Mouse (Mus musculus): ENCODE data around the gene Disc1. TPM values are rescaled to one million over a fixed set of nuclear protein-coding genes. Genes with fewer than 3 reads are reported as not detected.

The Disc1 gene
- 0.96 and 1.0 TPM in 2 replicates for polyA plus RNA-seq (2014; fragmentation: Nextera tagmentation; extraction: Ambion mirVana)

DNA sequence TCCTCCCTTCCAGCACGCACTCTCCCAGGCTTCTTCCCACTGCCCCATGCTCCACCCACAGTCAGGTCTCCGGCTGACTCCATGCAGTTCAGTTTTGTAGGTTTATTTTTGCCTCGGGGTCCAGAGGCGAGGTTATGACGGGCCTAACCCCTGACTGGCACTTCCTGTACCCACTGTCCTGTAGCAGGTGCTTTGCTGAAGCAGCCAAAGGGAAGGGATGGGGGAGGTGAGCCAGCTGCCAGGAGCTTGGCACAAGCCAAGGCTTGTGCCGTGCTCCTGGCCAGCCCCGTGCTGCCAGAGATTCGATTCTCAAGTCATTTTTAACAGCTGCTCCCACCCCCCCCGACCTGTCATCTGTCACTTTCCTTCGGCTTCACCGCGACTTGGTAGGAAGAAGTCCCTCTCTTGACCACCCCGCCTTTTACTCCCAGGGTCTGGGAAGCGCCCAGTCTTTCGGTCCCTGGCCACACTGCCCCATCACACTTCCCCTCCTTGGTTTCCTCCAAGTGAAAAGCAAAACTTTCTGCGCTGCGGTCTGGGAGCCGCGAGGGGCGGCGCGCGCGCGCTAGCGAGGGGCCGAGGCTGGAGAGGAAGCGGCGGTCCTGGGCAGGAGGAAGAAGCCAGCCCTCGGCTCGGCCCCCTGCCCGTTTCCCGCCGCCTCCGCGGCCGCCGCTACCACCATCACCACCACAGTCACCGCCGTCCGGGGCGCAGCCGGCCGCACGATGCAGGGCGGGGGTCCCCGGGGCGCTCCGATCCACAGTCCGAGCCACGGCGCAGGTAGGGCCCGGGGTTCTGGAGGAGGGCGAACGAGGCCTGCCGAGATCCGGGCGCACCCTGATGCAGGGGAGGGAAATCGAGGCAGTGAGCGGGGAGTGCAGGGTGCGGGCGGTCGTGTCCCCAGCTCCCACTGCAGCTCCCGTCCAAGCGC, at the start of gene Disc1:
Gene Disc1, plus strand, starts transcription at position 691 of the 931 bp plus-strand sequence.
- Histone ChIP-seq H3K4me2 (ENCODE audit: low read depth, severe bottlenecking) (peak within 1 kb of the TSS; percentile 92), H3K9me3 (ENCODE audit: control insufficient read depth, low read length) (no peaks in the 10 kb centered on the region), H3K4me3 (ENCODE audit: low read depth, low read length) (peak within 1 kb of the TSS; percentile 58), H3K27me3 (ENCODE audit: control insufficient read depth, insufficient read depth, low read length) (peaks cover 31% of the 10 kb centered on the region), H3K9ac (ENCODE audit: low read length) (peak within 1 kb of the TSS; percentile 65), H3K36me3 (ENCODE audit: control insufficient read depth, insufficient read depth, low read length) (no peaks in the 10 kb centered on the region), H3K27ac (replicated peaks; ENCODE audit: low read depth, low read length) (no peak within 1 kb of the TSS), H3K4me1 (ENCODE audit: control insufficient read depth, insufficient read depth, low read length) (peaks cover 3% of the 10 kb centered on the region; the same call in 1 of the 2 replicates)
- DNase-seq (ENCODE audit: low spot score): peak; percentile 63
- ATAC-seq (ENCODE audit: insufficient number of reproducible peaks, low FRiP score, low TSS enrichment, low read depth): peak; percentile 65; the same call in 1 of the 2 replicates
- 2% methylated on average over 63 of the region's 65 CpGs for WGBS

DNA sequence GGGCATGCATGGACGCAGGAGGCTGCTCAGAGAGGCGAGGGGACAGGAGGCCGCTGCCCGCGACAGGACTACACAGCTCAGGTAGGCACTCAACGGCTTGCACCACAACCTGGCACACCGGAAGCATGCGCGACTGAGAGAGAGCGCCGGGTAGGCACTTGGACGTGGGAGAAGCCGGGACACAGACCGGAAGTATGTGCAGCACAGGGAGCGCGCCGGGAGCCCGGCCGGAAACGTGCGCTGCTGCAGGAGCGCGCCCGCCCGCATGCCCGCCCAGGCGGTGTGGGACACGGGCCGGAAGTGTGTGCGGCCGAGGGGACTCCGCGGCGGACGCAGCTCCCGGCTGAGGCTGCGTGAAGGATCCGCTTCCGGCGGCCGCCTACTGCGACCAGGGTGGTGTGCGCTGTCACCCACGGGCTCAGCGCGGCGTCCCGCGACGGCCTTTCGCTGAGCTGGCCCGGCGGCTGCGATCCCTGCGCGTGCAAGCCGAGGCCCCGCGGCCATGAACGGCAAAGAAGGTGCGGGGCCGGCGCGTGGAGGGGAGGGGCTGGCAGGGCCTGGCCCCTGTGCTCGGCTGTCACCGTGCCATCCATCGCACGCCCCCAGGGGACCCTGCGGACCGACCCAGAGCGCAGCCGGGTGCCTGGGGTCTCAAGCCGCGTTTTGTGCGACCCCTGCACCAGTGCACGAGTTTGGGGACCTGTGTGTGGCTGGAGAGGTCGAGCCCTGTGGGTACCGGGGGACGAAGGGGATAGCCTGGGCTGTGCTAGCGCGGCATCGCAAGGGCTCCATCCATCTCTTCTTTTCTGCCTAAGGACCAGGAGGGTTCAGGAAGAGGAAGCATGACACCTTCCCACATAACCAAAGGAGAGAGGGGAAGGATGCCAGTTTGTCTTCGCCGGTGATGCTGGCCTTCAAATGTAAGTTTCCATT, 41.0 kb upstream of the Disc1 start, which contains the start of gene Tsnax:
Gene Tsnax, plus strand, starts transcription at position 303 of the 933 bp plus-strand sequence.
- Histone ChIP-seq H3K27me3 (ENCODE audit: control insufficient read depth, insufficient read depth, low read length) (no peaks in the 10 kb centered on the region), H3K36me3 (ENCODE audit: control insufficient read depth, insufficient read depth, low read length) (peaks cover 10% of the 10 kb centered on the region), H3K27ac (replicated peaks; ENCODE audit: low read depth, low read length) (peak within 1 kb of the TSS; percentile 68), H3K4me2 (ENCODE audit: low read depth, severe bottlenecking) (peak within 1 kb of the TSS; percentile 86), H3K4me1 (ENCODE audit: control insufficient read depth, insufficient read depth, low read length) (no peaks in the 10 kb centered on the region), H3K9ac (ENCODE audit: low read length) (peak within 1 kb of the TSS; percentile 94), H3K9me3 (ENCODE audit: control insufficient read depth, low read length) (no peaks in the 10 kb centered on the region), H3K4me3 (ENCODE audit: low read depth, low read length) (peak within 1 kb of the TSS; percentile 99)
- peak; percentile 95 for DNase-seq (ENCODE audit: low spot score)
- 3% methylated on average over 84 of the region's 84 CpGs for WGBS
- peak; percentile 96 for ATAC-seq (ENCODE audit: insufficient number of reproducible peaks, low FRiP score, low TSS enrichment, low read depth)

- DNase-seq (ENCODE audit: low spot score) (no peak), ATAC-seq (ENCODE audit: insufficient number of reproducible peaks, low FRiP score, low TSS enrichment, low read depth) (no peak)
- Histone ChIP-seq H3K4me2 (ENCODE audit: low read depth, severe bottlenecking) (no peak overlapping the region), H3K27ac (replicated peaks; ENCODE audit: low read depth, low read length) (no peak overlapping the region), H3K9me3 (ENCODE audit: control insufficient read depth, low read length) (no peaks in the 10 kb centered on the region), H3K4me1 (ENCODE audit: control insufficient read depth, insufficient read depth, low read length) (no peaks in the 10 kb centered on the region), H3K9ac (ENCODE audit: low read length) (no peak overlapping the region), H3K27me3 (ENCODE audit: control insufficient read depth, insufficient read depth, low read length) (no peaks in the 10 kb centered on the region), H3K36me3 (ENCODE audit: control insufficient read depth, insufficient read depth, low read length) (peaks cover 13% of the 10 kb centered on the region), H3K4me3 (ENCODE audit: low read depth, low read length) (no peak overlapping the region)
- WGBS: 91% methylated on average over 8 of the region's 8 CpGs
Observed at GRCm38 (mm10) chr8:125024085-125024484, 29.9 kb upstream of the Disc1 start.

- 97% methylated on average over 3 of the region's 3 CpGs for WGBS
- H3K4me3 ChIP-seq (ENCODE audit: low read depth, low read length): no peak overlapping the region
- H3K36me3 ChIP-seq (ENCODE audit: control insufficient read depth, insufficient read depth, low read length): peaks cover 19% of the 10 kb centered on the region
- H3K27ac ChIP-seq (replicated peaks; ENCODE audit: low read depth, low read length): no peak overlapping the region
- H3K4me1 ChIP-seq (ENCODE audit: control insufficient read depth, insufficient read depth, low read length): no peaks in the 10 kb centered on the region
- DNase-seq (ENCODE audit: low spot score) (no peak), ATAC-seq (ENCODE audit: insufficient number of reproducible peaks, low FRiP score, low TSS enrichment, low read depth) (no peak)
- H3K27me3 ChIP-seq (ENCODE audit: control insufficient read depth, insufficient read depth, low read length): no peaks in the 10 kb centered on the region
- H3K4me2 ChIP-seq (ENCODE audit: low read depth, severe bottlenecking): no peak overlapping the region
- no peak overlapping the region for H3K9ac ChIP-seq (ENCODE audit: low read length)
- no peaks in the 10 kb centered on the region for H3K9me3 ChIP-seq (ENCODE audit: control insufficient read depth, low read length)
Observed at GRCm38 (mm10) chr8:125027211-125027610, 26.8 kb upstream of the Disc1 start.

DNA sequence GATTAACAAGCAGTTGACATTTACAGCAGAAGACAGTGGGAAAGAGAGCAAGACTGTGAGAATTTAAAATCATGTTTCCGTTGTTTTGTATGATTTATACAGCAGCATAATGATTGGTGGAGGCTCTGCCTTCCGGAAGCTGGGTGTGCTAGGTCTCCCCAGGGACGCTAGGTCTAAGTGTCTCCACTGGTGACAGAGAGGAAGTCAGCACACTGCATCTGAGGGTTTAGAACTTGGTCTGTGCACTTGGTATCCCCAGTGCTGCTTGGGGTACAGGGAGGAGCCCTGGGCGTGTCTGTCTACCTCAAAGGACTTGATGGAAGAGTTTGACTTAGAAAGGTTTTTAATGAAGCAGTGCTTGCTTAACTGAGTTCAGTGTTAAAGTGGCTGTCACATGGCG, 25.2 kb upstream of the Disc1 start:
- Histone ChIP-seq H3K9ac (ENCODE audit: low read length) (no peak overlapping the region), H3K4me3 (ENCODE audit: low read depth, low read length) (no peak overlapping the region), H3K36me3 (ENCODE audit: control insufficient read depth, insufficient read depth, low read length) (peaks cover 19% of the 10 kb centered on the region), H3K4me2 (ENCODE audit: low read depth, severe bottlenecking) (no peak overlapping the region), H3K27me3 (ENCODE audit: control insufficient read depth, insufficient read depth, low read length) (no peaks in the 10 kb centered on the region), H3K4me1 (ENCODE audit: control insufficient read depth, insufficient read depth, low read length) (no peaks in the 10 kb centered on the region), H3K9me3 (ENCODE audit: control insufficient read depth, low read length) (no peaks in the 10 kb centered on the region), H3K27ac (replicated peaks; ENCODE audit: low read depth, low read length) (no peak overlapping the region)
- DNase-seq (ENCODE audit: low spot score): no peak
- WGBS: 92% methylated on average over 5 of the region's 5 CpGs
- ATAC-seq (ENCODE audit: insufficient number of reproducible peaks, low FRiP score, low TSS enrichment, low read depth): no peak

GRCm38 (mm10) chr8:125031276-125031675, 22.7 kb upstream of the Disc1 start:
- Histone ChIP-seq H3K9me3 (ENCODE audit: control insufficient read depth, low read length) (no peaks in the 10 kb centered on the region), H3K4me1 (ENCODE audit: control insufficient read depth, insufficient read depth, low read length) (no peaks in the 10 kb centered on the region), H3K27me3 (ENCODE audit: control insufficient read depth, insufficient read depth, low read length) (no peaks in the 10 kb centered on the region), H3K27ac (replicated peaks; ENCODE audit: low read depth, low read length) (no peak overlapping the region), H3K4me2 (ENCODE audit: low read depth, severe bottlenecking) (no peak overlapping the region), H3K36me3 (ENCODE audit: control insufficient read depth, insufficient read depth, low read length) (peaks cover 15% of the 10 kb centered on the region), H3K9ac (ENCODE audit: low read length) (no peak overlapping the region), H3K4me3 (ENCODE audit: low read depth, low read length) (no peak overlapping the region)
- no peak for ATAC-seq (ENCODE audit: insufficient number of reproducible peaks, low FRiP score, low TSS enrichment, low read depth)
- DNase-seq (ENCODE audit: low spot score): no peak
- WGBS: 77% methylated on average over 5 of the region's 5 CpGs

DNA sequence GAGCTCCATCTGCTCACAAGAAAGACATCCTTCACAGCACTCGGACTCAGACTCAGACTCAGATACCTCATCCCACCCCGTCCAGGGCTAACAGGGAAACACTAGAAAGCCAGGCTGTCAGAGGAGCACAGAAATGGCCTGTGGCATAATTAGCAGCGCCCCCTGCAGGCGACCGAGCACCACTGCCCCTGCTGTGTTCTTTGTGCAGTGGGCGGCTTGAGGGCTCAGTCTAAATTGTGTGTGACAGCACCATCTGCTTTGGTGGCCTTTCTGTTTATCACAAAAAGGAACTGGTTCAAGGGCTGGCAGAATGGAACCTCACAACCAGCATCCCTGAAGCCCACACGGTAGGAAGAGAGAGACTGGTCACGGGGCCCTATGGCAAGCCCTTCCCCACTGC, 19.3 kb upstream of the Disc1 start:
- Histone ChIP-seq H3K27ac (replicated peaks; ENCODE audit: low read depth, low read length) (no peak overlapping the region), H3K27me3 (ENCODE audit: control insufficient read depth, insufficient read depth, low read length) (no peaks in the 10 kb centered on the region), H3K9me3 (ENCODE audit: control insufficient read depth, low read length) (no peaks in the 10 kb centered on the region), H3K36me3 (ENCODE audit: control insufficient read depth, insufficient read depth, low read length) (peaks cover 10% of the 10 kb centered on the region), H3K9ac (ENCODE audit: low read length) (no peak overlapping the region), H3K4me3 (ENCODE audit: low read depth, low read length) (no peak overlapping the region), H3K4me1 (ENCODE audit: control insufficient read depth, insufficient read depth, low read length) (0 out of 2 replicates have a peak, but pooled peaks cover 2% of the 10 kb centered on the region), H3K4me2 (ENCODE audit: low read depth, severe bottlenecking) (no peak overlapping the region)
- WGBS: 53% methylated on average over 8 of the region's 8 CpGs
- no peak for ATAC-seq (ENCODE audit: insufficient number of reproducible peaks, low FRiP score, low TSS enrichment, low read depth)
- peak; percentile 73 for DNase-seq (ENCODE audit: low spot score)

DNA sequence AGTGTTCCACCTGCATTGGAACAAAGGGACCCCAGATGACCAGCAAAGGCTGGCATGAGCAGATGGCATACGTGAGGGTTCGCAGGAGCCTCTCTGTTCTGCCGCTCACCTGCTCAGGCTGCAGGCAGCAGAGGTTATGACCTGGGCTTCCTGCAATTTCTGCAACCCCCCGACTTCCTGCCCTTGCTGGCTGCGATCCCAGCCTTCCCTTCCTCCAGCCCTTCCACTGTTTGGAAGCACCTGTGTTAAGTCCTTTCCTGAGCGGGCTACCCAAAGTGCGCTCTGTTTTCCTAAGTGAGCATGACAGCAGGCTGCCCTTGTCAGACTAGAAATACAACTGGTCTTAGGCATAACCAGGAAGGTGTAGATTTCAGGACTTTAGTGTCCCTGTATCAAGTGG, 16.9 kb upstream of the Disc1 start:
- no peak overlapping the region for H3K4me3 ChIP-seq (ENCODE audit: low read depth, low read length)
- H3K27me3 ChIP-seq (ENCODE audit: control insufficient read depth, insufficient read depth, low read length): no peaks in the 10 kb centered on the region
- no peak overlapping the region for H3K9ac ChIP-seq (ENCODE audit: low read length)
- peaks cover 5% of the 10 kb centered on the region; the same call in 1 of the 2 replicates for H3K4me1 ChIP-seq (ENCODE audit: control insufficient read depth, insufficient read depth, low read length)
- no peak overlapping the region for H3K4me2 ChIP-seq (ENCODE audit: low read depth, severe bottlenecking)
- no peaks in the 10 kb centered on the region for H3K9me3 ChIP-seq (ENCODE audit: control insufficient read depth, low read length)
- 0 out of 2 replicates have a peak overlapping the region, but pooled peaks have one; percentile 18 for H3K27ac ChIP-seq (replicated peaks; ENCODE audit: low read depth, low read length)
- ATAC-seq (ENCODE audit: insufficient number of reproducible peaks, low FRiP score, low TSS enrichment, low read depth) (no peak), DNase-seq (ENCODE audit: low spot score) (no peak)
- WGBS: 68% methylated on average over 7 of the region's 7 CpGs
- peaks cover 8% of the 10 kb centered on the region for H3K36me3 ChIP-seq (ENCODE audit: control insufficient read depth, insufficient read depth, low read length)
